Mouse (Mus musculus) gastrocnemius, adult 18-20 months (tissue): ENCODE measurements around the gene Scamp4. TPM values are rescaled to one million over a fixed set of nuclear protein-coding genes. Genes with fewer than 3 reads are reported as not detected.
"Not testable (repeated sequence)": the region's sequence is repeated elsewhere in the genome, so short reads cannot be mapped to it uniquely, and the experiment has no call there.

Experiments
- DNase-seq: peaks from one replicate; pipeline ENCODE4 v3.0.0; 2021; ENCODE audit warnings: low spot score
- total RNA-seq, 2 experiments: library from RNA; stranded (reverse); gene quantifications; 2 replicates each; pipeline ENCODE4 v1.2.3; 2021

The Scamp4 gene
- total RNA-seq, 2 experiments from 2014 or later = 19.0 to 20.1 TPM

GRCm38 (mm10) chr10:80577195-80578130, 25.2 kb upstream of the Scamp4 start, which contains the start of gene Klf16:
TSS of gene Klf16 (minus strand) at chr10:80577321.
- peak; percentile 98 for DNase-seq

- DNase-seq = peak; percentile 85
Observed at GRCm38 (mm10) chr10:80578131-80578750, 24.4 kb upstream of the Scamp4 start.

GRCm38 (mm10) chr10:80578911-80579310, 23.8 kb upstream of the Scamp4 start:
- peak; percentile 51 for DNase-seq

- no peak for DNase-seq
Observed at GRCm38 (mm10) chr10:80583047-80583446, 19.6 kb upstream of the Scamp4 start.

GRCm38 (mm10) chr10:80584045-80584488, 18.6 kb upstream of the Scamp4 start:
- DNase-seq = no peak

- no peak for DNase-seq
Observed at GRCm38 (mm10) chr10:80584642-80585552, 17.8 kb upstream of the Scamp4 start.

- no peak for DNase-seq
Observed at GRCm38 (mm10) chr10:80585581-80585980, 17.1 kb upstream of the Scamp4 start.

- DNase-seq = no peak
Observed at GRCm38 (mm10) chr10:80586407-80587304, 16.0 kb upstream of the Scamp4 start.

GRCm38 (mm10) chr10:80587305-80587657, 15.4 kb upstream of the Scamp4 start:
- no peak for DNase-seq

- DNase-seq = no peak
Observed at GRCm38 (mm10) chr10:80589127-80589878, 13.4 kb upstream of the Scamp4 start.

- peak; percentile 94 for DNase-seq
Observed at GRCm38 (mm10) chr10:80589879-80590854, 12.5 kb upstream of the Scamp4 start, which contains the start of gene Abhd17a. TSS of gene Abhd17a (minus strand) at chr10:80590341.

GRCm38 (mm10) chr10:80596318-80596717, 6.4 kb upstream of the Scamp4 start:
- DNase-seq = no peak

- no peak for DNase-seq
Observed at GRCm38 (mm10) chr10:80603364-80603763, 692 bp downstream of the Scamp4 start.

- DNase-seq = no peak
Observed at GRCm38 (mm10) chr10:80604001-80604509, 1.4 kb downstream of the Scamp4 start.

GRCm38 (mm10) chr10:80604988-80605387, 2.3 kb downstream of the Scamp4 start:
- DNase-seq = no peak

GRCm38 (mm10) chr10:80605721-80606120, 3.0 kb downstream of the Scamp4 start, which contains the start of gene Gm49322:
TSS of gene Gm49322 (plus strand) at chr10:80606021.
- not testable (repeated sequence) for DNase-seq

- no peak for DNase-seq
Observed at GRCm38 (mm10) chr10:80606306-80606705, 3.6 kb downstream of the Scamp4 start.

- DNase-seq = no peak
Observed at GRCm38 (mm10) chr10:80606737-80607350, 4.2 kb downstream of the Scamp4 start.
